Mouse (Mus musculus) cerebellum, adult 9-11 months (tissue): Measurements from ENCODE around the gene Gm43302.
"Not testable (repeated sequence)": the region's sequence is repeated elsewhere in the genome, so short reads cannot be mapped to it uniquely, and the experiment has no call there.

Experiments used
- DNase-seq: peaks from one replicate; pipeline ENCODE4 v3.0.0; 2022

The Gm43302 gene

DNA sequence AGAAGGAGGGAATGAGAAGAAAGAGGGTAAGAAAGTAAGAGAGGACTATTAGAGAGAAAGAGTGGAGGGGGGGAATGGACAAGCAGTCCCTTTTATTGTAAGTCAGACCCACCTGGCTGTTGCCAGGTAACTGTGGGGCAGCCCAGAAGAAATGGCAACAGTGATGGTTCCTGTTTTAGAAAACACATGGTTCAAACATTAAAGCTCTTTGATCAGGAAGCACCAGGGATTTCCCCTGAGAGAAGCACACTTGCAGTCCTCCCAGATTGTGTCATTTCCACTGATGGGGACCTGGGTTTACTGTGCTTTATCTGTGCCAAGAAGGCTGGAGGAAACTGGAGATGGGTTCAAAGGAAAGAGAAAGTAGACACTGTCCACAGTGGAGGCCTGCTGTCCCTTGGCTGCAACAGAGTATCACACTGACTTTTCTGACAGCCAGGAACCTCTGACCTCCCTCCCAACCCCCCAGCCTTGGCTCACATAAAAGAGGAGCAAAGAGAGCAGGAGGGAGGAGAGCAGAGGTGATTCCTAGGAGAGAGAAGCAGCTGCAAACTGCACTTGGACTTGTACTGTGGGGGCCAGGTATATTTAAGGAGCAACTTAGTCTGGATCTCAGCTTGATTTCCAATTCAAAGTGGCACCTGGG is 95.5 kb downstream of the Gm43302 start:
- DNase-seq = not testable (repeated sequence)

DNA sequence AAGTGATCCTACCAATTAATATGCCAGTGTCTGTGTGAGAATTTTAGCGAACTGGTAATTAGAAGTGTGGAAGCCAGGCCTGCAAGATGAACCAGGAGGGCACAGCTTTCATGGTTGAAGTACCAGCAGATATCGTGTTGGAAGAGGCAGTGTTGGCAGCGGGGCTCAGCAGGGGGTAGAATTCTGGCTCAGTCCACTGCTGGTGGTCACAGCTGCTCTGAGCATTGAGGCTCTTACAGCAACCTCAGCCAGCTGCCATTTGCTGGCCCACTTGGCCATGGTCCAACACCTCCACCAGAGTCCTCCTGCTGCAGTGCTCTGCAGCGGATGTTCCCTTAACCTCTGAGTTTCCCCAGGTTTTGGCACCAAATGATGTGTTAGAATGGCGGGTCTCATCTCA is 97.2 kb downstream of the Gm43302 start:
- DNase-seq = not testable (repeated sequence)

DNA sequence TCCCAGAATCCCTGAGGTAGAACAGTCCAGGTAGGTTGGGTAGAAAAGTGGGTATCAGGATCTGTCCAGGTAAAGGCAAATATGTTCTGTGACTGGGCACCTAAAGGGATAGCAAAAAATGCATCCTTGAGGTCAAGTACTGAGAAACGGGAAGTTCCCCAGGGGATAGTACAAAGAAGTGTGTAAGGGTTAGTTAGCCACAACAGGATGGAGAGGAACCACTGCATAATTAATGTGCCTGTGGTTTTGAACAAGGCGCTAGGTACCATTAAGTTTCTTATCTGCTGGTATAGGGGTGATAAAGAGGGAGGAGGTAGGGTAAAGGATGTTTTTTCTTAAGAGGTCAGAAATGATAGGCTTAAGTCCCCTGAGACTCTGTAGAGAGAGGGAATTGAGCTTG is 101.0 kb downstream of the Gm43302 start:
- not testable (repeated sequence) for DNase-seq

DNA sequence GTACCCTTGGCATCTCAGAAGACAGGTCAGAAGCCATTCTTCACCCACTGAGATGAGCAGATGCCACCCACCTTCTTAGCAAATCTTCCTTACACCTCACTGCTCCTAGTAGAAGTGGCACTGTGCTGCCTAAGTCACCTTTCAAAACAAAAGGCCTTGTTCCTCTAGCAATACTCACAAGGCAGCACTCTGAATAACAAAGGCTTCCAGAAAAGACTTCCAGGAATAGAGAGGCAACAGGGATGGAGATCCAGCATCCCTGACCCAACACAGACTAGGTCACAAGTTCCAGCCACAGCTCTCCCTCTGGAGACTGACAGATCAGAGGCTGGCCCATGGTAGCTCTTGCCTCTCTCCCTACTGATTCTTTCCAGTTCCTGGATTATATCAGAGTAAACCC is 112.0 kb downstream of the Gm43302 start:
- no peak for DNase-seq
